Mouse (Mus musculus) spleen, adult 2 months (tissue): Measurements from ENCODE around the gene Mymx.

Experiments used
- CTCF ChIP-seq: fragments of 200-500 bp; IDR thresholded peaks from 2 replicates; pipeline ENCODE4 v1.5.1; 2011; ENCODE audit warnings: mild to moderate bottlenecking, inconsistent platforms; ENCODE audit not compliant: insufficient read depth, insufficient read length, insufficient replicate concordance; ENCODE audit errors: extremely low read depth
- POLR2A ChIP-seq: fragments of 200-500 bp; IDR thresholded peaks from 2 replicates; pipeline ENCODE4 v1.6.1; 2011; ENCODE audit warnings: low read depth, low read length, inconsistent platforms

DNA sequence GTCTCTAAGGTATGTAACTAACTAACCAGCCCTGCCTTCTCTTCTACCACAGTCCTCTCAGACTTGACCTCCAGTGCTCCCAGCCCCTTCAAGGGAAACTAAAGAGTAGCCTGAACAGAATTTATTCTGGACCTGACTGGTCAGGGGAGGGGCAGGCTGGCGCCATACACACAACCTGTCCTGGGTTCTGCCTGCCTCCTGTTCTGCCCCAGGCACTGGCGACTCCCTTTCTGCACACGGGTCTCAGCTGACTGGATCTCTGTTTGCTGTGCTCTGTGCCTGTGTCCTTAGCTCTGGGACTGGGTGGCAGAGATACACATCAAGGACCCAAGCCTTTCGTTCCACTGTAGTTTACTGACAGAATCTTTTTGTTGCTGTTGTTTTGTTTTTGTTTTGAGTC lies 22.3 kb downstream of the Mymx start:
- no peak for TF ChIP-seq CTCF
- TF ChIP-seq POLR2A = no peak
